Mouse (Mus musculus): ENCODE results near the gene Ephb1.

The Ephb1 gene

DNA sequence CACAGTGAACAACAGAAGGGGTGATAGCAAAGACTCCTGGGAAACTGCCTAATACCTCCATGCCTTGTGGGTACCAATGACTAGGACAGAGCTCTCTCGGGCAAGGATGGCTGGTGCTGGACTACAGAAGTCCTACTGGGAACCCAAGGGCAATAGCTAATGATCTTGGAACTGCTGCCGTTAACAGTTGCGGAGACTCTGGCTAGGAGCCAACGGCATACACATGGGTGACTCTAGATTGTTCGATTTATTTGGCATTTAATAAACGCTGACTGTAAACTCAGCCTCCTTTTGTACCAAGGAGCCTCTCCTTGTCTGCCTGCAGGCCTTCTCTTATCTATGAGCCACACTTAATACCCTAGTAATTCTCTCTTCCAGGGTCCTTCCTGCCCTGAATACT, 364.5 kb downstream of the Ephb1 start:
- DNase-seq (ENCODE audit: low read depth, low spot score) = no peak

DNA sequence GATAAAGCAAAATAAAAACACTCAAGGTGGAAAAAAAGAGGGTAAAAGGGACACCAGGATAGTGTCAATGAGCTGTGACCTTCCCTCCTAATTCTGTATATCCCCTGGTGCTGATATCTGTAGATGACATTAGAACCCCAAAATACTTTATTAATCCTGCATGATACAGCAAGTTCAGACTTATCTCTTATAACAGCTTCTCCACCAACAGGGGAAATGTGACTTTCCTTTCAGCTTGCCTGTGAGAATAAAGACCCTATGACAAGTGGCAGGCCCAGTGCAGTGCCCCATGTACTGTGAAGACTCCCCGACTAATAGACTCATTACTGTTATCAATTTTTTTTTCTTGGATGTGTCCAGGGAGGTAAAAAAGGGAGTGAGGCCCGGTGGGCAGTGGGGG, 367.6 kb downstream of the Ephb1 start:
- no peak for DNase-seq (ENCODE audit: low read depth, low spot score)

DNA sequence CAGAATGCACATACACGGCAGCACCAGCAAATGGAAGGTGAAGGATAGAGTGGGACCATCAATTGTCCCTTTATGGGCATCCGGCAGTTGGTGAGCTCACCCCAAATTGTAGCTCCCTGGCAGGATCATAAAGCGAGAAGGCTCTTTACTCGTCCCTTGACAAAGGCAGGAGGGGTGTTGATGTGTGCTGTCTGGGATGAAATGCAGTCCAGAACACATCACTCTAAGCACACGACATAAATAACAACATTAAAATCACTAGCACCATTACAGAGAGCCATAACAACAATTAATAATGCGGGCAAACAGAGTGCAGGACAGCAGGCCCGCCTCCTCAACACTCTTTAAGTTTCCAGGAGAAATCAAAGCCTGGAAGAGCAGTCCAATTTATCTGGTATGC, 372.1 kb downstream of the Ephb1 start:
- no peak for DNase-seq (ENCODE audit: low read depth, low spot score)

DNA sequence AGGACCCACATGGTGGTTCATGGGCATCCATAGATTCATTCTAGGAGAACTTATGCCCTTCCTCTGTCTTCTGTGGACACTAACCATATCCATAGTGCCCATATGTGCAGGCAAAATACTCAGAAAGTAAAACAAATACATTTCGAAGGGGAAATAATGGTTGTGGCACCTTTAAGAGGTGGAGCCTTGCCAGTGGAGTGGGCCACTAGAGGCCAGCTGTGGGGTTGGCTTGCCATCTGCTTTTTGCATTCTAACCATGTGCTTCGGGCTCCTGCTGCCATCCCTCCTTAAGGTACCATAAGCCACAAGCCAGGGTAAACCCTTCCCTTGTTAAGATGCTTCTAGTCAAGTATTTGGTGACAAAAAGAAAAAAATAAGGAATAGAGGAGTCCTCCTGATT, 373.3 kb downstream of the Ephb1 start:
- DNase-seq (ENCODE audit: low read depth, low spot score) = no peak

DNA sequence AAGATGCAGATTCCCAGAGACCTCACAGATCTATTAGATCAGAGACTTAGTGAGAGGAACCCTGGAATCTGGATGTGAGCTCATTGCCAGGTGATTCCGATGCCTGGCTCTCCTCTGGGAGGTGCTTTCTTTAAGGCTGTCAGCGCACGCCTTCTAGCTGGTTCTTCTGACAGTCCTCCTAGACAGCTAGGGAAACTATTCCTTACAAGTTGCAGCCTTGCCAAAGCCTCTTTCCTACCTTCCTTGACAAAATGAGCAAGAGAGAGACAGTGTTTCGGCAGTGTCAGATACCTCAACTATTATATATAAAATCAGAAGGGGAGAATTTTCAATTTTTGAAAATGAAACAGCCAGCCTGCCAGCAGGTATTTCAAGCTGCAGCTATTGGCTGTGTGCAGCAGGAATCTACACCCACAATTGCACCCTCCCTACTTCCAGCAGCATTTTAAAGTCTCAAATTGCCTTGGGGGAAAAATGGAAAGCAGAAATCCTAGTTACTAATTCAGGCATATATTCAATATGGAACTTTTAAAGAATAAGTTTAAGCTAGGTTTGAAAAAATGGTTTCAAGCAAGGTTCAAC, 377.5 kb downstream of the Ephb1 start:
- DNase-seq (ENCODE audit: low read depth, low spot score) = no peak

DNA sequence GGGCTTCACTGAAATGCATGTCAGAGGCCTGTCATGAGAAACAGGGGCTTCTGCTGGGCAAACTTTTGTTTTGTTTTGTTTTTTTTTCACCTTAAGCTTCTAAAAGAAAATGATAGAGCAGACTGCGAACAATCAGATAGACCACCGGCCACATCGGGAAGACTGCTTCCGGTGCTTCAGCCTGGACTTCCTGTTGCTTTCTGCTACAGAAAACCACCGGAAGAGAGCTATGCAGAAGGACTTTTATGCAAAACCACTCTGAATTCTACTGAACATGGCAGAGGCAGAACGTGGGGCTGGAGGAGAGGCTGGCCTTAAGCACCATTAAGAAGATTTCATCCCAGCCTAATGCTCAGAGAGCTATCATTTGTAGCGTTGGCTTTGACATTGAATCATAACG, 382.2 kb downstream of the Ephb1 start:
- DNase-seq (ENCODE audit: low read depth, low spot score) = no peak

DNA sequence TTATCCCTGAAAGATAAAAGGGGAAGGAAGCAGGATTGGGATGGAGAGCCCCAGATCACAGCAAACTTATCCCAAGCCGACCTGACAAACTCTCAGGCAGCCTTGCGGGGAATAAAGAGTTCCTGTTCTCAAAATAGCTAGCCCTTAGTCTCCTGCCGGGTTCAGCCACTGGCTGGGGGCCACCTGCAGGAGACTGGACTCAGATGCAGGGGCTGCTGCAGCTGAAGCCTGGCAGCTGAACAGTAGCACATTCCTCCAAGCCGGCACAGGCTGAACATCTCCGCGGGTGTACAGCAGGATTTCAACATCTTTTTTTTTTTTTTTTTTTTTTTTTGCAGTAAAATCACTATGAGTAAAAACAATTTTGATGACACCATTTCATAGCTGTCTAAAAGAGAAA, 382.7 kb downstream of the Ephb1 start:
- DNase-seq (ENCODE audit: low read depth, low spot score) = no peak

DNA sequence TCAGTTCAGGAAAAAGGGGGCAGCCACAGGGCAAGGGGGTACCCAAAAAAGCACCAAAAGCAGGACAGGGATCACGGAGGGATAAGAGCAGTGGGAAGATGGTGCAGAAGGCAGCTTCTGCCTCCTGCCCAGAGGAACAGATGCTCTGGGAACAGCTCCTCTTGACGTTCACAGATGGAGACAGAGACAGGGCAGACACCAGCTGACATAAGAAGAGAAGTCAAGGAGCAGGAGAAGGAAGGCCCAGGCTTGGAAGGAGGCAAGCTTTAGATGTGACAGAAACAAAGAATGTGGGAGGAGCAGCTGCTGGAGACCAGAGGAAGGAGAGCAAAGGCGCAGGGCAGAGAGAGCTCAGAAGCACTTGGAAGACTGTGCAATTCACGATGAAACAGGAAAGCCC, 398.3 kb downstream of the Ephb1 start:
- DNase-seq (ENCODE audit: low read depth, low spot score) = no peak

DNA sequence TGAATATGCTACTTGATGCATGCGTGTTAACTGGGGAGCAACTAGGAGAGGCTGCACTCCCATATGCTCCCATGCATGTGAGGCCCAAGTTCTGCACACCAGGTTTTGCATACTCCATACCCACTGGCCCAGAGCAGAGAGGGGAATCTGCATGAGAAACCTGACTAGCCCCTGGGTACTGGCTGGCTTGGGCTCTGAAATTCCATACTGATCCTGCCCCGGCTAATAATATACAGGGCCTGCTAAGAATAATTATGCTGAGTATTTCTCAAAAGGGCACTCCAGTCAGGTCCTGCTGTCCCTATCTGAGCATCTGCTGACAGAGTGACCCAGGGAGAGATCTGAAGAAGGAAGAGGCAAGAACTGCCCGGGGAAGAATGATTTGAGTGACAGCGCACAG, 400.0 kb downstream of the Ephb1 start:
- DNase-seq (ENCODE audit: low read depth, low spot score) = no peak

DNA sequence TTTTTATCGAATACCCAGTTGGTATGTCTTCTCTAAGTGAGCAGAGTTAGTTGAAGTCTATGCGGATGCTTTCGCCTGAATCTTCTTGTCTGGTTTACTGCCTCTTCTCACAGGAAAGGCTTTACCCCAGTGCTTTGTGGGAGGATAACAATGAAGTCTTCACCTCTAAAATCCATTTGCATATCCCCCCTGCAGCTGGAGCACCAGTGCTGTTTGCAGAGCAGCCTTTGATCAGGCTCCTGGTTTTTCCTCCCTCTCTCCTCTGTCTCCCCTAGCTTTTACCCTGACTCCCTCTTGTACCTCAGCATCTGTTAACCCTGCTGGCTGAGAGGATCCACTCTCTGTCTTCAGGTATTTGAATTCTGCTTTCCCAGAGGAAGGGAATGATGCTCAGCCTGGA, 404.4 kb downstream of the Ephb1 start:
- no peak for DNase-seq (ENCODE audit: low read depth, low spot score)

DNA sequence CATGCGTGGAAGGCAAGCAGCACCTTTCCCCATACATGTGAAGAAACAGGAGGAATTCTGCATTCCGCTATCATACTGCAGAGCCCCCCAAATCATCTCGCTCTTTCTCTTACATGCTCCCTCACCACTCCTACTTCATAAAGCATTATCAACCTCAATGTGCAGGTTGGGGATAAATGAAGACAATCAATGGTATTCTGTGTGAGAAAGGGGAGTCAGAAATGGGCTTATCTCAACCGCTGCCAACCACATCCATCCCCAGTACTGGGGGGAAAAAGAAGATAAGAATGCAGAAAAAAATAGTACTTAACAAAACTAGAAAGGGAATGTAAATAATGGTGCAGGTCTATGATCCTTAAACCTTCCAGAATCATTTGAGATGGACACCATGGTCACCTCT, 408.7 kb downstream of the Ephb1 start:
- DNase-seq (ENCODE audit: low read depth, low spot score) = no peak

DNA sequence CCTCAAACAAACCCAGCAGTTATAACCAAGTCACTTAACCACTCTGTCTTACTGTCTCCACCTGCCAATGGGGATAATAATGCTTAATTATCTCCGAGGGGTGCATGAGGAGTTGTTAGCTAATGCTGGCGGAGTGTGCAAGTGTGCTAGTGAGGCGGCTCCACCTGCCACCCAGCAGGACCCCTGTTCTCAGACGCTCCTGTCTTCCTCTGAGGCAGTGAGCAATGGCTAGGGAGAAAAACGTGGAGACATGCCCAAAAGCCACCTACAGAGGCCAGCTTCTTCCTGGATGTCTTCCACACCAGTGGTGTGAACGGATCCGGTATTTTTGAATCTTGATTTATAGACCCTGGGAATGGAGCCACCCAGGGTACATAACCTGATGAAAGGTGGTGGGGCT, 409.2 kb downstream of the Ephb1 start:
- no peak for DNase-seq (ENCODE audit: low read depth, low spot score)

DNA sequence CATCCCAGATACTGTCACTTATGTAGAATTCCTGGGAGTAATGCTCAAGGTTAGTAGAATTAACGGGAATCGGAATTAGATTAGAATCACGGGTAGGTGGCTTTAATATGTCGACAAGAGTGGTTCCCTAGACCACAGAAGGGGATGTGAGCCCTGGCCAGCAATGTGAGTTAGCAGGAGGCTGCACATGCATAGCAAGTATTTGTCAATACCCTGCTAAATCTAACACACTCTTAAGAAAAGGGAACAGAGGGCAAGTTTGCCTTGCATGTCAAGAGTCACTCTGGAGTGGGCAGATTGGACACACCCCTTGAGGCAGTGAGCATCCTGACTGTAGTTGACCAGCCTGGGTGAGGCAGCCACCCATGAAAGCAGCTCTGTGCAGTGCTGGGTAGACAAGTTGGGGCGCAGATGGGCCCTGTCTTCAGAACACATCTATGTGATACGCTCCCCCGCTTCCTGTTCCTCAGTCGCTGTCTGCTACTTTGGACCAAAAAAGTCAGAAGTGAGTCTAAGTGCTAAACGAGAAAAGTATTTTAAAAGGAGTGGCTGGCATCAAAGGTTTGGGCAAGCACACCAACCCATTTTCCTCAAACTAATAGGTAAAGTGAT, 412.3 kb downstream of the Ephb1 start:
- no peak for DNase-seq (ENCODE audit: low read depth, low spot score)

DNA sequence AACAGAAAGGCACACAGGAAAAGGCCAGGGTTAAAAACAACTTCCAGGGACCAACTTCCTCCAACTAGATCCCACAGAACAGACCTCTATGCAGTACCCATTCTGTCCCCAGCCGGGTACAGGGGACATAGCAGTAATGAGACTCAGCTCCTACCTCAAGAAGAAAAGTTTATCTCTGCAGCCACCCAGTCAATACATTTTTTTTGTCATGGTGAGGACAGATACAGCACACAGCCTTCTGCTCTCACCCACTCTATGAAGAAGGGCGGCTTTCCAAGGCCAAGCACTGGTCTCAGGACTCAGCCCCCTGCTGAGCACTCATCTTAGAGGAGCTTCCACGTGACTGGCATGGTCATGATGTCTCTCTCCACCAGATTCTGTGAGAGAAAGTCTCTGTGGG, 414.3 kb downstream of the Ephb1 start:
- no peak for DNase-seq (ENCODE audit: low read depth, low spot score)

DNA sequence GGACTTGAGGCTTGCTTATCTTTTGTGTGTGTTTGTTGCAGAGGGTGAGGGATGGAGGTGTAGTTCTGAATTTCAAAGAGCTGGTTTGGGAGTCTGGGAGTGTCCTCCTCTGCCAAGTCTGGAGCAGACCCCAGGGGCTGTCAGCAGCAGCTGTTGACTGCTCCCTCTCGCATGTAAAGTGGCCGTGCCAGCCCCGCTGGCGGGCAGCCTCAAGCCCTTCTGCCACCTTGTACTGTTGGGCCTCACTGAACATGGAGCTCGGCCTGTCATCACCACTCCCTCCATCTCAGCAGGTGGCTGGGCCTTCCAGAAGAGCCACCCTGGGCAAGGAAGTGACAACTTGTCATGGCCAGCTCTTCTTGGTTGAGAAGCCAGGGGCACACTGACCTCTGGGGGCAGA, 415.5 kb downstream of the Ephb1 start:
- no peak for DNase-seq (ENCODE audit: low read depth, low spot score)

DNA sequence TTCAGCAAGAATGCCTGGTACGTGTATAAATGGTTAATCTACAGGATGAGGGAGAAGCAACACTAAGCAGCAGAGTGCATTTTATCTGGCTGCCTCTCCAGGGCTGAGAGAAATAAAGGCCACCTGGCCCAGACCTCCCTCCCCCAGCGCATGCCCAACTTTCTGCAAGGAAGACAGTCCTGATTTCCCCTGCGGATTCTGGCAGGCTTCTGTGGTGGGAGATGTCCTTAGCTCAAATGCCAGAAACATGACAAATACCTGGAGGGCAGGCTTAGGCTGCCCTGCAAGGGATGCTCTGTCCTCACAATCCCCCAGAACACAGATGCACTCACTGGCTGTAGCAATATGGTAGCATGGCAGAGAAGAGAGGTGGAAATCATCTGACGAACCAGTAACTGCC, 416.4 kb downstream of the Ephb1 start:
- DNase-seq (ENCODE audit: low read depth, low spot score) = no peak

DNA sequence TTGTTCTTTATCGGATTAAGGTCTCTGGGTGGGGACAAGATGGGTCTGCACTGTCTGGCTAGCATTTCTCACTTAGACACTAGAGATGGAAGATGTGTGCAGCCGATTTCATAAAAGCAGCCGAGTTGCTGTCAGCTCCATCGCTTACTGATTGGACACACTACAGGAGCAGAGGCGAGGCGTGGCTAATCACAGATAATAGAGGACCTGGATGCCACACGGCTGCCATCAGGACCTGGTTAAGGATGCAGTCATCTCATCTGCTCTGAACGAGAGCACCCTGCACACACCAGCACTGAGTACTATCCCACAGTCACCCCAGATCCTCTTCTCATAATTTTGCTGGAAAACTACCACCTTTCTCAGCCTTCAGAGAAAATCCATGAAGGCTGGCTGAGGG, 419.6 kb downstream of the Ephb1 start:
- no peak for DNase-seq (ENCODE audit: low read depth, low spot score)

DNA sequence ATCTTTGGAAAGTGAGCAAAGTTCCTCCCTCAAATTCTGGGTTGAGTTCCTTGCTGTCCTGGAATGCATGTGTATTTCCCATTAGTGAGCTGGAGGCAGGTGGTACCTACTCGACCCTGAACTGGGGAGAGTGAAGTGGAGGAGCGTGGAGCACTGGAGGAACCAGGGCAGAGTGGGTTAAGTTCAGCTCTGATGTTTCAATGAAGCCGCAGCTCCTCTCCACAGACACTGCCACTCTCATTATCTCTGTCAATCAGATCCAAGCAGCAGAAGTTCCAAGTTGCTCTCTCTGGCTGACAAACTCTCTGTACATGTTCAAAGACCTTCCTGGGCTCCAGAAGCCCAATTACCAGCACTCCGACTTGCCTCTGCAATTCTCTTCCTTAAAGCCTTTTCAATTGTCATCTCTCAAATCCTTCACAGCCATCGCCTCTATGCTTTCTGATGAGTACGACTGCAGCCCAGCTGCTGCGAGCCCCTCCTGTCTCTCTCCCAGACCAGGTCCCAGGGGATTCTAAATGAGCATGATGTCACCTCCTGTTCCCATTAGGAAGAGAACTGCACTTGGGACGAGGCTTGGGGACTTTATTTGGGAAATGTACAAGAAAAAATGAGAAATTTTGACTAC, 420.4 kb downstream of the Ephb1 start:
- DNase-seq (ENCODE audit: low read depth, low spot score) = no peak

DNA sequence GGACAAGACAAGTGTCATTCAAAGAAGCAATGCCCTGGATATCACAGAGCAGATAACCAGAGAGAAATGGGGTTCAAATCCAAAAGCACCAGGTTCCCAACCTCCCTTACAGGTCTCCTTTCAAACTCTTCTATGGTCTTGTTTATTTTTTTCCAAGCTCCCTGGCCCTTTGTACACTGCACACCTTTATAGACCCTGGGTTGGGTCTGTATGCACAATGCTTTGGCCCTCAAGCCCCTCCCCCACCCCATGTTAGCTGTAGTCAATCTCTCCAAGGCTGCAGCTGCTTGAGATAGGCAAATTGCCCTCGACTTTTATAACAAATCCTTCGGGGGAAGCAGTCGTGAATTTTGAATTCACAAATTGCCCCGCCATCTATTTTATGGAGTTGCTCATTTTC, 429.7 kb downstream of the Ephb1 start:
- DNase-seq (ENCODE audit: low read depth, low spot score) = no peak

DNA sequence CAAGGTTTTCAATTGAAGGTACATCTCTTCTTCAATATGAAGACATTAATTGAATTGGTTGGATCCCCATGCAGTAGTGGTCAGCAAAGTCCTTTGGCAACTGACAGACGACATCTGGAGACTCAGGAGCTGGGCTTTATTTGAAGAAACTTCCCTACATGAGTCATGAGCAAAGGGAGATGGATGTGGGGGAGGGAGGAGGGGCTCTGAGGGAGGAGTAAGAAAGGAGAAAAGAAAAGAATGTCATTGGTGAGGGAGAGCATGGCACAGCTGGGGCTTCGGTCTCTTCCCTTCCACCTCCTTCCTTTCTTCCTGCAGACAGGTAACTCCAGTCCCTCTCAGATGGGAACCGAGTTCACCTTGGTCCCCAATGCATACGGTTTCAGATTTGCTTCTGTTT, 431.6 kb downstream of the Ephb1 start:
- no peak for DNase-seq (ENCODE audit: low read depth, low spot score)

DNA sequence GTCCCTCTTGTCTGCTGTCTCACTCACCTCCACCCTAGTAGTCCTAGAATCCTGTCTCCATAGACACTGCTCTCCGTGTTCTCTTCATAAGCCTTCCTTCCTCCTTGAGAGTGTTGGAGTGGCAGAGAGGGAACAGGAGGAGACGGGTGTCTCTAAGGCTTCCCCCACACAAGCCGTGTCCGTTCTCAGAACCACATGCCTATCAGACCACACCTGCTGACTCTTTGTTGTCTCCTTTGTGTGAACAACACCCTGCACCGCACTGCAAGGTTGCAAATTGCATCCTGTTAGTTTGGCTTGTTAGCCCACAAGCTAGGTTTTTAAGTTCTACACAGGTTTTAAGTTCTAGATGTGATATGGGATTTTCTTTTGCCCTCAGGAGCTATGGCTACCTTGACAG, 435.2 kb downstream of the Ephb1 start:
- DNase-seq (ENCODE audit: low read depth, low spot score) = no peak

DNA sequence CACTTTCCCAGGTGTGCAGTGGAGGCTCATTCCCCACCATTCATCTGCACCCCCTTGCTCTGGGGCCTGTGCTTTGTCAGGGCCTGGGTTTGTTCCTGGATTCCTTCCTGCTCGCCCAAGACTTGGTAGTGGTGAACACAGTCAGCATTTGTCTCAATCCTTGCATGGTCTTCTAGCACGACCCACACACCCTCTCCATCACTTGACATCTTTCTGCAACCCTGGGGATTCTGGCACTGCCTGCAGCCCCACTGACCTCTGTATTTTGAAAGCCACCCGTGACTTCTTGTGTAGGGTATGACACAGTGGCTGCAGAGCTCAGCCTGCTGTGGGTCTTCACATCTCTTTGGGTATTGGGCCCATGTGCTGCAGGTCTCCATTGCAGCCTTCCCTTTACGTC, 435.7 kb downstream of the Ephb1 start:
- no peak for DNase-seq (ENCODE audit: low read depth, low spot score)

DNA sequence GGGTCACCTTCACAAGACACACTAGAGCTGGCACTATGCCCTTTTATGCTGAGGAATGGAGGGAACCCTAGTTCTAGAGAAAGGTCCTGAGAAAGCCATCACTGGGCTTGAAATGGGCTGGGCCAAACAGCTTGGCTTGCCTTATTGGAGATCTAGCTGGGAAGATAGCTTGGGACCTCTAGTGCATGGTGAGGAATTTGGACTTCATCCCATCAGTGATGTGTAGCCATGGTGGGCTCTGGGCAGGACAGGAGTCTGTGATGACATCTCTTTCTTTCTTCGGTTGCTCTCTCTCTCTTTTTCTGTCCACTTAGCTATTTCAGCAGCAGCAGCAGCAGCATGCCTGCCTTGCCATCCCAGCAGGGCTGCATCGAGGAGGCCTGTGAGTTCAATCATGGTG, 439.4 kb downstream of the Ephb1 start:
- DNase-seq (ENCODE audit: low read depth, low spot score) = no peak
